Comparison of ENCODE assay signal across 9 mouse cellular contexts in genomic region chr3:133309359-133309758, GRCm38 (mm10). TPM values are rescaled to one million over a fixed set of nuclear protein-coding genes. Genes with fewer than 3 reads are reported as not detected.
DNase-seq lines count a peak whose midpoint lies in the region; ATAC-seq and TF ChIP-seq lines count a peak whose summit lies in the region.
"Had no signal": no experiment of that assay in that cellular context is flagged by ENCODE, and none has a peak within 500 bp of the region (broad histone marks: within the 10 kb centered on the region; RNA-seq: fewer than 3 reads in every experiment).

No protein-coding gene starts in this region.

- DNase-seq in forebrain, embryonic 10.5 days (ENCODE audit: extremely low spot score, low spot score), result no peak
- no peak for DNase-seq in midbrain, embryonic 14.5 days
- peak; percentile 45 to 63 for DNase-seq in kidney, postnatal 36 days
- DNase-seq in urinary bladder, postnatal 25 days (ENCODE audit: low spot score), result no peak
- DNase-seq in adipocyte (ENCODE audit: low spot score), result no peak

- peaks cover 14% of the 10 kb centered on the region for H3K4me1 ChIP-seq in forebrain, embryonic 10.5 days
- peaks cover 6% of the 10 kb centered on the region; the same call in 1 of the 2 replicates for H3K4me1 ChIP-seq in forebrain, embryonic 16.5 days (replicated peaks; ENCODE audit: control insufficient read depth, insufficient read depth, low read length)
- peaks cover 19% of the 10 kb centered on the region for H3K4me1 ChIP-seq in midbrain, embryonic 15.5 days
- peaks cover 10% of the 10 kb centered on the region; the same call in 1 of the 2 replicates for H3K4me1 ChIP-seq in midbrain, embryonic 14.5 days (ENCODE audit: control insufficient read depth, insufficient read depth, low read length)
- peaks cover 2% of the 10 kb centered on the region; the same call in 1 of the 2 replicates for H3K4me1 ChIP-seq in olfactory bulb, adult 2 months (ENCODE audit: control insufficient read depth, insufficient read depth, low read length)

- no peak for ATAC-seq in forebrain, embryonic 16.5 days
- ATAC-seq in midbrain, embryonic 15.5 days (replicated peaks), result no peak
- ATAC-seq in midbrain, embryonic 14.5 days (ENCODE audit: low FRiP score, low TSS enrichment), result no peak

- H3K4me3 ChIP-seq in forebrain, embryonic 10.5 days, result peak overlapping the region; percentile 78; the same call in 1 of the 2 replicates
- no peak overlapping the region; the same call in 1 of the 2 replicates for H3K4me3 ChIP-seq in forebrain, embryonic 16.5 days (replicated peaks; ENCODE audit: low read length)
- H3K4me3 ChIP-seq in midbrain, embryonic 15.5 days, result peak overlapping the region; percentile 92; the same call in 1 of the 2 replicates
- H3K4me3 ChIP-seq in midbrain, embryonic 14.5 days (replicated peaks; ENCODE audit: low read depth, low read length), result no peak overlapping the region
- H3K4me3 ChIP-seq in olfactory bulb, adult 2 months (ENCODE audit: insufficient read depth, low read depth, low read length), result peak overlapping the region; percentile 97; the same call in 1 of the 2 replicates

- H3K9me3 ChIP-seq in forebrain, embryonic 10.5 days, result peaks cover 21% of the 10 kb centered on the region; the same call in 1 of the 2 replicates
- H3K9me3 ChIP-seq in forebrain, embryonic 16.5 days (ENCODE audit: control insufficient read depth, low read length), result 0 out of 2 replicates have a peak, but pooled peaks cover 2% of the 10 kb centered on the region
- no peaks in the 10 kb centered on the region for H3K9me3 ChIP-seq in midbrain, embryonic 15.5 days
- no peaks in the 10 kb centered on the region for H3K9me3 ChIP-seq in midbrain, embryonic 14.5 days (ENCODE audit: control insufficient read depth, low read length)

- H3K27ac ChIP-seq in forebrain, embryonic 10.5 days, result no peak overlapping the region
- H3K27ac ChIP-seq in forebrain, embryonic 16.5 days (ENCODE audit: low read length), result no peak overlapping the region
- H3K27ac ChIP-seq in midbrain, embryonic 15.5 days, result no peak overlapping the region
- no peak overlapping the region for H3K27ac ChIP-seq in midbrain, embryonic 14.5 days (replicated peaks; ENCODE audit: low read depth, low read length)
- no peak overlapping the region for H3K27ac ChIP-seq in olfactory bulb, adult 2 months (ENCODE audit: insufficient read depth, low read depth, low read length)
- H3K27ac ChIP-seq: macrophage had no signal

- 93% methylated on average over 7 of the region's 7 CpGs for WGBS in forebrain, embryonic 10.5 days
- 93% methylated on average over 7 of the region's 7 CpGs for WGBS in forebrain, embryonic 16.5 days
- WGBS in midbrain, embryonic 15.5 days, result 92% methylated on average over 7 of the region's 7 CpGs
- 94% methylated on average over 7 of the region's 7 CpGs for WGBS in midbrain, embryonic 14.5 days
- 92% methylated on average over 7 of the region's 7 CpGs for WGBS in olfactory bulb, adult 2 months

- H3K4me2 ChIP-seq in forebrain, embryonic 16.5 days (ENCODE audit: low read length), result no peak overlapping the region; the same call in 1 of the 2 replicates
- peak overlapping the region; percentile 64 for H3K4me2 ChIP-seq in midbrain, embryonic 15.5 days
- H3K4me2 ChIP-seq in midbrain, embryonic 14.5 days (ENCODE audit: low read length), result no peak overlapping the region

- TF ChIP-seq CTCF in olfactory bulb, adult 2 months (IDR thresholded peaks at IDR 0.05; ENCODE audit: insufficient read depth, low read depth, low read length), result no peak

- no peak for TF ChIP-seq POLR2A in olfactory bulb, adult 2 months (IDR thresholded peaks at IDR 0.05; ENCODE audit: insufficient read depth, low read depth, low read length)

- no peak overlapping the region for H3K9ac ChIP-seq in forebrain, embryonic 16.5 days (replicated peaks; ENCODE audit: low read depth, low read length)
- H3K9ac ChIP-seq in midbrain, embryonic 15.5 days, result no peak overlapping the region
- no peak overlapping the region for H3K9ac ChIP-seq in midbrain, embryonic 14.5 days (replicated peaks; ENCODE audit: low read length)

- peaks cover 8% of the 10 kb centered on the region for H3K36me3 ChIP-seq in forebrain, embryonic 10.5 days (replicated peaks)
- H3K36me3 ChIP-seq in forebrain, embryonic 16.5 days (ENCODE audit: control insufficient read depth, insufficient read depth), result no peaks in the 10 kb centered on the region
- no peaks in the 10 kb centered on the region for H3K36me3 ChIP-seq in midbrain, embryonic 15.5 days (replicated peaks)
- H3K36me3 ChIP-seq in midbrain, embryonic 14.5 days (ENCODE audit: control insufficient read depth, insufficient read depth, low read length), result no peaks in the 10 kb centered on the region

- H3K27me3 ChIP-seq in forebrain, embryonic 10.5 days (ENCODE audit: poor library complexity, severe bottlenecking), result no peaks in the 10 kb centered on the region
- no peaks in the 10 kb centered on the region for H3K27me3 ChIP-seq in forebrain, embryonic 16.5 days (replicated peaks; ENCODE audit: control insufficient read depth, insufficient read depth, low read length)
- no peaks in the 10 kb centered on the region for H3K27me3 ChIP-seq in midbrain, embryonic 15.5 days (replicated peaks)
- no peaks in the 10 kb centered on the region for H3K27me3 ChIP-seq in midbrain, embryonic 14.5 days (ENCODE audit: control insufficient read depth, insufficient read depth, low read length)

RNA-seq across cellular contexts. Expression of gene Ppa2, which starts 0.6 kb away (rescaled TPM):
- polyA plus RNA-seq in forebrain, embryonic 10.5 days (2016; fragmentation: Nextera tagmentation; extraction: Ambion mirVana), result 87.0 and 91.5 TPM in 2 replicates
- 72.1 and 76.9 TPM in 2 replicates for polyA plus RNA-seq in forebrain, embryonic 16.5 days (2015; fragmentation: Nextera tagmentation; extraction: Ambion mirVana)
- polyA plus RNA-seq in midbrain, embryonic 15.5 days (2015; fragmentation: Nextera tagmentation; extraction: Ambion mirVana), result 84.2 and 85.0 TPM in 2 replicates
- polyA plus RNA-seq in midbrain, embryonic 14.5 days (2014; fragmentation: Nextera tagmentation; extraction: Ambion mirVana), result 90.5 and 94.2 TPM in 2 replicates
- not detected in 2 replicates for polyA plus RNA-seq in olfactory bulb, adult 2 months (2012; ENCODE audit: insufficient read depth, insufficient read length, low replicate concordance, missing spikeins)

Comparison
In these comparisons a context has a peak if more than half of its experiments do, and no peak if none do; other contexts are left out.
1. H3K4me3 ChIP-seq: peak in forebrain, embryonic 10.5 days (single experiment), midbrain, embryonic 15.5 days (single experiment) and olfactory bulb, adult 2 months (single experiment); none in forebrain, embryonic 16.5 days (single experiment) and midbrain, embryonic 14.5 days (single experiment).
2. DNase-seq: peak in kidney, postnatal 36 days (2 of 2); none in forebrain, embryonic 10.5 days (single experiment), midbrain, embryonic 14.5 days (single experiment), urinary bladder, postnatal 25 days (single experiment) and adipocyte (single experiment).
3. RNA of gene Ppa2, which starts 0.6 kb away (polyA plus RNA-seq): 90.5 to 94.2 TPM in midbrain, embryonic 14.5 days, 87.0 to 91.5 TPM in forebrain, embryonic 10.5 days, 84.2 to 85.0 TPM in midbrain, embryonic 15.5 days and 72.1 to 76.9 TPM in forebrain, embryonic 16.5 days; not detected in olfactory bulb, adult 2 months; every median in the first group is over 10 times any median in the second.